Mouse (Mus musculus) heart, embryonic 14.5 days (tissue): ENCODE results near the gene Gm49450. TPM values are rescaled to one million over a fixed set of nuclear protein-coding genes. Genes with fewer than 3 reads are reported as not detected.

ENCODE experiments used
- ATAC-seq: fragments of 200-750 bp; cut with Nextera tagmentation; 2 replicates; pipeline ENCODE4 v1.8.0; 2017; ENCODE audit warnings: low read depth, moderate TSS enrichment; ENCODE audit not compliant: insufficient number of reproducible peaks, insufficient read depth, low FRiP score
- H3K27ac ChIP-seq, 2 experiments: fragments of 200-500 bp in 1 of 2; fragments of 300-500 bp in 1 of 2; sonication (generic) in 1 of 2; replicated peaks in 1 of 2; 2 replicates each; pipeline ENCODE4 v1.5.1; 2012 to 2014; ENCODE audit warnings: low read depth in 2 of 2, low read length in 2 of 2, control low read depth in 1 of 2, mild to moderate bottlenecking in 1 of 2, mixed read lengths in 1 of 2; ENCODE audit not compliant: control insufficient read depth in 1 of 2, insufficient read depth in 1 of 2
- H3K27me3 ChIP-seq: fragments of 300-500 bp; sonication (generic); 2 replicates; pipeline ENCODE4 v1.6.1; 2014; ENCODE audit warnings: mild to moderate bottlenecking, low read length, control low read depth; ENCODE audit not compliant: control insufficient read depth, insufficient read depth
- H3K36me3 ChIP-seq: fragments of 300-500 bp; sonication (generic); 2 replicates; pipeline ENCODE4 v1.6.1; 2014; ENCODE audit warnings: mild to moderate bottlenecking, control low read depth, low read length, mixed read lengths; ENCODE audit not compliant: control insufficient read depth, insufficient read depth
- H3K4me1 ChIP-seq, 2 experiments: fragments of 200-500 bp in 1 of 2; fragments of 300-500 bp in 1 of 2; sonication (generic) in 1 of 2; 2 replicates each; pipeline ENCODE4 v1.6.1; 2012 to 2014; ENCODE audit warnings: low read length in 2 of 2, control low read depth in 1 of 2, mixed read lengths in 1 of 2; ENCODE audit not compliant: control insufficient read depth in 2 of 2, insufficient read depth in 2 of 2
- H3K4me2 ChIP-seq: fragments of 300-500 bp; sonication (generic); 2 replicates; pipeline ENCODE4 v1.6.1; 2014; ENCODE audit warnings: mild to moderate bottlenecking, low read length
- H3K4me3 ChIP-seq, 2 experiments: fragments of 200-500 bp in 1 of 2; fragments of 300-500 bp in 1 of 2; sonication (generic) in 1 of 2; 2 replicates each; pipeline ENCODE4 v1.5.1; 2012 to 2014; ENCODE audit warnings: low read length in 2 of 2, mild to moderate bottlenecking in 2 of 2, control low read depth in 1 of 2, low read depth in 1 of 2, moderate library complexity in 1 of 2; ENCODE audit not compliant: control insufficient read depth in 1 of 2, insufficient read depth in 1 of 2
- H3K9ac ChIP-seq: fragments of 300-500 bp; sonication (generic); 2 replicates; pipeline ENCODE4 v1.6.1; 2014; ENCODE audit warnings: mild to moderate bottlenecking, low read length
- H3K9me3 ChIP-seq: fragments of 300-500 bp; sonication (generic); 2 replicates; pipeline ENCODE4 v1.6.1; 2016; ENCODE audit warnings: low read length, control low read depth; ENCODE audit not compliant: control insufficient read depth
- WGBS: fragments of 180-500 bp; shearing (Covaris S2); extraction: QIAGEN DNeasy Blood & Tissue Kit; methylation state at CpG from one replicate; pipeline ENCODE4 v1.1.7; 2014; 5-methylcytosine and 5-hydroxymethylcytosine counted together
- polyA plus RNA-seq: library from polyadenylated mRNA; unstranded; fragments of >200 nt; fragmentation: Nextera tagmentation; extraction: Ambion mirVana; gene quantifications from 2 replicates; pipeline ENCODE4 v1.2.1, GENCODE M21; 2014

Gene Gm49450
- polyA plus RNA-seq, 1 experiment from 2014 or later: not detected

DNA sequence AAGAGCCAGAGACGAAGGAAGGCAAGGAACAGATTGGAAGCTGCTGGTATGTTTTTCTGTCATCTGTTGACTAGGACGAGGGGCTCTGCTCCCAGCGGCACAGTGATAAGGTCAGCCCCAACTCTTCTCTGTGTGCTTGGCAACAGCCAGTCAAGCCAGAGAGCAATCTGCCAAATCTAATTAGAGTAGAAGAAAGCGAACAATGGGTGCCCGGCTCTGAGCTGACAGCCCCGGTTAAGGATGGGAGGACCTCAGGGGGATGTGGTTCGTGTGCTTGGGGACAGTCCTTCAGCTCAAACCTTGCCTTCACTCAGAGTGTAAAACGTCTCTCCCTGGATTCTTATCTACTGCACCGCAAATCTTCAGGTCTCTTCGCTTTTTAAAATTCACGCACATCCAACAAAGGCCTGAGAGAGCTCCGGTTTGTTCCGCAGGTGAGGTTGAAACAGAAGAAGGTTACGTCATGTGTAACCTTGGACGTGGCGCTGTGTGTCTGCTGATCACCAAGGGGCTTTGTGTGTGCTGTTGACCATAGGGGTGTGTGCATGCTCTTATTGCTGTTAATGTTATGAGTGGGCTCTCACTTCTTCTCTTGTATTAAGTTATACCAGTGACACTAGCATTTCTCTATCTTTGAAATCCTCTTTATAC, 30.2 kb upstream of the Gm49450 start:
- Histone ChIP-seq H3K27ac (peak overlapping the region; percentile 54 to 81), H3K36me3 (no peaks in the 10 kb centered on the region), H3K4me2 (peak overlapping the region; percentile 48), H3K9me3 (no peaks in the 10 kb centered on the region), H3K4me1 (peaks cover 16 to 38% of the 10 kb centered on the region in 2 experiments), H3K4me3 (peak overlapping the region; percentile 11 to 23; a peak in 1 of 4 replicates), H3K27me3 (no peaks in the 10 kb centered on the region), H3K9ac (peak overlapping the region; percentile 25; the same call in 1 of the 2 replicates)
- WGBS: 33% methylated on average over 16 of the region's 16 CpGs
- no peak for ATAC-seq

- Histone ChIP-seq H3K4me2 (no peak overlapping the region), H3K27me3 (no peaks in the 10 kb centered on the region), H3K4me3 (no peak overlapping the region), H3K36me3 (no peaks in the 10 kb centered on the region), H3K27ac (0 out of 4 replicates have a peak overlapping the region, but pooled peaks of 1 of the 2 experiments have one; percentile 3), H3K9me3 (no peaks in the 10 kb centered on the region), H3K4me1 (peaks cover 18 to 41% of the 10 kb centered on the region in 2 experiments), H3K9ac (no peak overlapping the region)
- ATAC-seq: no peak
- 73% methylated on average over 6 of the region's 6 CpGs for WGBS
These were observed 28.7 kb upstream of the Gm49450 start for GRCm38 (mm10) chr15:98982100-98982499.

- no peak overlapping the region for H3K4me3 ChIP-seq
- no peak overlapping the region for H3K4me2 ChIP-seq
- peaks cover 22 to 39% of the 10 kb centered on the region in 2 experiments for H3K4me1 ChIP-seq
- no peaks in the 10 kb centered on the region for H3K27me3 ChIP-seq
- H3K27ac ChIP-seq: no peak overlapping the region
- no peak overlapping the region for H3K9ac ChIP-seq
- no peaks in the 10 kb centered on the region for H3K36me3 ChIP-seq
- ATAC-seq: no peak
- no peaks in the 10 kb centered on the region for H3K9me3 ChIP-seq
- WGBS: 62% methylated on average over 7 of the region's 7 CpGs
These were observed 26.8 kb upstream of the Gm49450 start for GRCm38 (mm10) chr15:98980012-98980614.

DNA sequence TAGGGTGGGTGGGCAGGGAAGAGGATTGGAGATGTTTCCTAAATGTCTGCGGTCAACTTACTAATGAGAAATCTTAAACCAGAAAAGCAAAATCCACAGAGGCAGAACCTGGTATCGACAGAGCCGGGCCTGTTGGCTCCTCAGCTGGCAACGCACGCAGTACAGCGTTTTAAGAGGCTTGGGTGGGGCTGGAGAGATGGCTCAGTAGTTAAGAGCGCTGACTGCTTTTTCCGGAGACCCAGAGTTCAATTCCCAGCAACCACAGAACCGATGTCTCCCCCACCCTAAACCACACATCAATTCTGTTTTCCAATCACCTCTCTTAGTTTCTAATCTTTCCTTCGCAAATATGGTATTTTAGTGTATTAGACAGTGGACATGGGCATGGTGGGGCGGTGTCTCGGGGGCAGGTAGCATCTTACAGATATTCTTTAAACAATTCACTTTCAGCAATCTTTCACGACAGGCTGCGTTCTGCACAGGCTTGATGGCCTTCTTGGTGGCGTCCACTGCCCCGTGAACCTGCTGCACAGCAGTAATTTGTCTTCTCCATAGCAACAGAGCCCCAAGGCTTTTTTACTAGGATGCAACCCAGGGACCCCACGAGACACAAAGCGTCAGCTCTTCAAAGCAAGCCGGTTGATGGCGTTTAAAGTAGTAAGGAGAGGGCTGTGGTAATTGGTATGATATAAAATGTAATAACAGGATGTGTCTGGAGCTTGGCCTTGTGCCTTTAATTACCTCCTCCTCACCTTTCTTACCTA, 25.2 kb upstream of the Gm49450 start:
- H3K27ac ChIP-seq: peak overlapping the region in 1 of 2 experiments; percentile 85; a peak in 1 of 4 replicates
- H3K9ac ChIP-seq: no peak overlapping the region
- no peak for ATAC-seq
- no peaks in the 10 kb centered on the region for H3K36me3 ChIP-seq
- no peaks in the 10 kb centered on the region for H3K9me3 ChIP-seq
- H3K27me3 ChIP-seq: no peaks in the 10 kb centered on the region
- H3K4me2 ChIP-seq: peak overlapping the region; percentile 32; the same call in 1 of the 2 replicates
- WGBS: 79% methylated on average over 20 of the region's 20 CpGs
- H3K4me3 ChIP-seq: no peak overlapping the region
- H3K4me1 ChIP-seq: peaks cover 20 to 28% of the 10 kb centered on the region in 2 experiments

GRCm38 (mm10) chr15:98977759-98978408, 24.5 kb upstream of the Gm49450 start:
- Histone ChIP-seq H3K27ac (peak overlapping the region; percentile 78 to 85), H3K4me3 (no peak overlapping the region), H3K36me3 (no peaks in the 10 kb centered on the region), H3K27me3 (no peaks in the 10 kb centered on the region), H3K4me2 (peak overlapping the region; percentile 32), H3K9me3 (no peaks in the 10 kb centered on the region), H3K4me1 (peaks cover 17 to 28% of the 10 kb centered on the region in 2 experiments), H3K9ac (peak overlapping the region; percentile 8)
- 53% methylated on average over 14 of the region's 14 CpGs for WGBS
- no peak for ATAC-seq

DNA sequence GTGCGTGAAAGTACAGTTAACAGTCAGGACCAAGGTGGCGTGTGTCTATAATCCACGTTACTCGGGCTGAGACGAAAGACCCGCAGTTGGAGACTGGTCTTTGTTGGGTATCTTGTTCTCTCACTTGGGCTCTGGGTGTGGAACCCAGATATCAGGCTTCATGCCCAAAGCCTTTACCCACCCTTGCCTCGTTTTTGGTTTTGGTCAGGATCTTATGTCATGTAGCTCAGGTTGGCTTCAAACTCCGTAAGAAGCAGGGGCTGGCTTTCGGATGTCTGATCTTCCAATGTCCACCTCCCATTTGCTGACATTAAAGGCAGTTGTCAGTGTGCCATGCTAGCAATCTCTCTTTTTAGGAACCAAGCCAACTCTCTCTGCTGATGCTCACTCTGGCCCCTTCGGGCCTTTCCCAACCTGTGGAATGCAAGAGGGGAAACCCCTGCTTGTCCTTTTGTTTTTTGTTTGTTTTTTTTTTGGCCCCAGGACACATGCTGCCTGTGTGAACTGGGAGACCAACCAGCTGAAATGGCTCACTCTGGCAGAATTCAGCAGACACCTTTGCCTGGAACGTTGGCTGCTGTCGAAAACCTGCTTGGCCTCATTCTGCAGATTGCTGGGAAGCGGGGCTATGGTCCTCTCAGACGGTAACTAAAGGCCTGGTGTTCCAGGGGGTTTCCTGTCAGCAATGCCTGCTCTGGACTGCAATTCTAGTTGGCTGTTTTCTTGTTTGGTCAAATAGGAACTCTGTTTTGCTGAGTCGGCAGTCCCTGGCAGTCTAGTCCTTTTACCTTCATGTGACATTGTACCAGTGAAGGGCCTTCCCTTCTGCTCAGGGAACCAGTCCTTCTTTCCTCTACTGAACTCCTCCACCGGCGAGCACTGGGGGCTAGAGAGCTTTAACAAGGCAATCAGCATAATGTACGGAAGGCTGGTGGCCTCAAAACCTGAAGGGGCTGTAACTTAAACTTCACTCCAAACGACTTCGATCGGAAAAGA, 23.7 kb upstream of the Gm49450 start:
- Histone ChIP-seq H3K9me3 (no peaks in the 10 kb centered on the region), H3K4me3 (no peak overlapping the region), H3K27ac (peak overlapping the region; percentile 78 to 85), H3K4me2 (peak overlapping the region; percentile 32; the same call in 1 of the 2 replicates), H3K9ac (peak overlapping the region; percentile 18), H3K36me3 (no peaks in the 10 kb centered on the region), H3K27me3 (no peaks in the 10 kb centered on the region), H3K4me1 (peaks cover 17 to 25% of the 10 kb centered on the region in 2 experiments)
- no peak for ATAC-seq
- 55% methylated on average over 21 of the region's 21 CpGs for WGBS
